10 mouse cellular contexts compared by ENCODE assay signal in the genomic region with DNA sequence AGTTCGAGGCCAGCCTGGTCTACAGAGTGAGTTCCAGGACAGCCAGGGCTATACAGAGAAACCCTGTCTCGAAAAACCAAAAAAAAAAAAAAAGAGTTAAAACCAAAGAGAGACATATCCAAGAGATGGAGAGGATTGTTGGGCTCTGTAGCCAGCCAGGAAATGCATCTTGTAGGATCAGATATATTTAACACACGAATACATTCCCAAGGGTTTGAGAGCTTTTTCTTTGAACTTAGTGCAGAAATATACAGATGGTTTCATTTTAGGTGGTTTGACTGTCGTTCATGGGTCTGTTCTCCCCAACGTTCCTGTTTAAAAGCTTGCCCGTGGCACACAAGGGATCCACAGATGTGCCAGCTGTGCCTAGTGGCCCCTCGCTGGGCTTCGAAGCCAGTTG. TPM values are rescaled to one million over a fixed set of nuclear protein-coding genes. Genes with fewer than 3 reads are reported as not detected.
DNase-seq lines count a peak whose midpoint lies in the region; ATAC-seq and TF ChIP-seq lines count a peak whose summit lies in the region.
"Had no signal": no experiment of that assay in that cellular context is flagged by ENCODE, and none has a peak within 500 bp of the region (broad histone marks: within the 10 kb centered on the region; RNA-seq: fewer than 3 reads in every experiment).

No protein-coding gene starts in this region.

- no peak for TF ChIP-seq POLR2A in limb, embryonic 14.5 days (IDR thresholded peaks at IDR 0.05; ENCODE audit: borderline replicate concordance, extremely low read depth, insufficient read depth, insufficient read length)

- H3K27me3 ChIP-seq in lung, embryonic 16.5 days (ENCODE audit: control insufficient read depth, insufficient read depth, low read depth, low read length) = no peaks in the 10 kb centered on the region
- H3K27me3 ChIP-seq in forebrain, postnatal 0 days (ENCODE audit: insufficient read depth, low read length) = no peaks in the 10 kb centered on the region
- no peaks in the 10 kb centered on the region for H3K27me3 ChIP-seq in limb, embryonic 14.5 days (ENCODE audit: control insufficient read depth, insufficient read depth, low read length)
- no peaks in the 10 kb centered on the region for H3K27me3 ChIP-seq in stomach, embryonic 15.5 days (replicated peaks)
- H3K27me3 ChIP-seq: Patski had no signal

- no peak overlapping the region for H3K4me2 ChIP-seq in lung, embryonic 16.5 days (ENCODE audit: low read depth, low read length)
- no peak overlapping the region for H3K4me2 ChIP-seq in forebrain, postnatal 0 days (ENCODE audit: low read depth)
- H3K4me2 ChIP-seq in limb, embryonic 14.5 days (replicated peaks; ENCODE audit: low read depth, low read length, severe bottlenecking) = no peak overlapping the region; the same call in 1 of the 2 replicates
- no peak overlapping the region for H3K4me2 ChIP-seq in stomach, embryonic 15.5 days

- no peak for DNase-seq in lung, postnatal 36 days
- no peak for DNase-seq in forebrain, postnatal 0 days
- peak; percentile 56 for DNase-seq in limb, embryonic 14.5 days (ENCODE audit: low spot score)
- DNase-seq in lung, postnatal 14 days = no peak
- DNase-seq: kidney, adult 18-20 months; thymus, postnatal 14 days had no signal

- 62% methylated on average over 7 of the region's 8 CpGs for WGBS in lung, embryonic 16.5 days
- WGBS in forebrain, postnatal 0 days = 61% methylated on average over 8 of the region's 8 CpGs
- WGBS in limb, embryonic 14.5 days = 25% methylated on average over 7 of the region's 8 CpGs
- WGBS in stomach, embryonic 15.5 days = 52% methylated on average over 8 of the region's 8 CpGs

- ATAC-seq in lung, embryonic 16.5 days (ENCODE audit: low read depth) = no peak
- no peak for ATAC-seq in forebrain, postnatal 0 days
- no peak for ATAC-seq in limb, embryonic 14.5 days (ENCODE audit: low FRiP score, low read depth)
- ATAC-seq in stomach, embryonic 15.5 days (ENCODE audit: insufficient read depth, low FRiP score, low read depth) = no peak
- no peak for ATAC-seq in megakaryocyte progenitor cell, adult 5-6 weeks (replicated peaks; ENCODE audit: poor library complexity)
- ATAC-seq: Patski had no signal

- 0 out of 2 replicates have a peak overlapping the region, but pooled peaks have one; percentile 21 for H3K9ac ChIP-seq in lung, embryonic 16.5 days (ENCODE audit: low read length)
- no peak overlapping the region for H3K9ac ChIP-seq in forebrain, postnatal 0 days
- H3K9ac ChIP-seq in limb, embryonic 14.5 days (ENCODE audit: low read depth, low read length, severe bottlenecking) = no peak overlapping the region
- H3K9ac ChIP-seq in stomach, embryonic 15.5 days = no peak overlapping the region

- TF ChIP-seq CTCF in forebrain, postnatal 0 days (IDR thresholded peaks at IDR 0.05; ENCODE audit: low read depth) = no peak

- no peak overlapping the region for H3K4me3 ChIP-seq in lung, embryonic 16.5 days (ENCODE audit: low read length)
- H3K4me3 ChIP-seq in forebrain, postnatal 0 days (ENCODE audit: low read depth, low read length) = no peak overlapping the region
- H3K4me3 ChIP-seq in limb, embryonic 14.5 days (replicated peaks; ENCODE audit: low read length) = no peak overlapping the region
- H3K4me3 ChIP-seq in stomach, embryonic 15.5 days (replicated peaks) = no peak overlapping the region

- peaks cover 51% of the 10 kb centered on the region for H3K4me1 ChIP-seq in lung, embryonic 16.5 days (replicated peaks; ENCODE audit: control insufficient read depth, insufficient read depth, low read length)
- peaks cover 15% of the 10 kb centered on the region for H3K4me1 ChIP-seq in forebrain, postnatal 0 days (ENCODE audit: insufficient read depth)
- peaks cover 51% of the 10 kb centered on the region for H3K4me1 ChIP-seq in limb, embryonic 14.5 days (ENCODE audit: control insufficient read depth, insufficient read depth, low read length)
- H3K4me1 ChIP-seq in stomach, embryonic 15.5 days = peaks cover 50% of the 10 kb centered on the region

- H3K9me3 ChIP-seq in lung, embryonic 16.5 days (ENCODE audit: control insufficient read depth, low read length) = no peaks in the 10 kb centered on the region
- H3K9me3 ChIP-seq in forebrain, postnatal 0 days (ENCODE audit: low read length) = no peaks in the 10 kb centered on the region
- H3K9me3 ChIP-seq in limb, embryonic 14.5 days (ENCODE audit: control insufficient read depth, low read length) = no peaks in the 10 kb centered on the region
- H3K9me3 ChIP-seq in stomach, embryonic 15.5 days = no peaks in the 10 kb centered on the region

- no peaks in the 10 kb centered on the region for H3K36me3 ChIP-seq in lung, embryonic 16.5 days (ENCODE audit: control insufficient read depth, insufficient read depth, low read length)
- H3K36me3 ChIP-seq in forebrain, postnatal 0 days (ENCODE audit: insufficient read depth) = no peaks in the 10 kb centered on the region
- H3K36me3 ChIP-seq in limb, embryonic 14.5 days (ENCODE audit: control insufficient read depth, insufficient read depth, low read length) = no peaks in the 10 kb centered on the region
- no peaks in the 10 kb centered on the region for H3K36me3 ChIP-seq in stomach, embryonic 15.5 days

- peak overlapping the region; percentile 34; the same call in 1 of the 2 replicates for H3K27ac ChIP-seq in lung, embryonic 16.5 days (ENCODE audit: low read length)
- H3K27ac ChIP-seq in forebrain, postnatal 0 days (ENCODE audit: low read depth, low read length) = peak overlapping the region; percentile 73
- peak overlapping the region; percentile 80 for H3K27ac ChIP-seq in limb, embryonic 14.5 days (replicated peaks; ENCODE audit: low read depth, low read length)
- peak overlapping the region; percentile 45 for H3K27ac ChIP-seq in stomach, embryonic 15.5 days

RNA-seq across cellular contexts. Expression of gene Abhd2, which starts 39.2 kb away (rescaled TPM):
- 22.8 and 24.9 TPM in 2 replicates for polyA plus RNA-seq in lung, embryonic 16.5 days (2015; fragmentation: Nextera tagmentation; extraction: Ambion mirVana)
- 66.8 and 88.0 TPM in 2 replicates for total RNA-seq in forebrain, postnatal 0 days (2014; rRNA removed)
- polyA plus RNA-seq in forebrain, postnatal 0 days (2015; fragmentation: Nextera tagmentation; extraction: Ambion mirVana) = 22.5 and 26.0 TPM in 2 replicates
- polyA plus RNA-seq in limb, embryonic 14.5 days (2012; rRNA removed) = 7.8 and 9.5 TPM in 2 replicates
- polyA plus RNA-seq in limb, embryonic 14.5 days (2014; fragmentation: Nextera tagmentation; extraction: Ambion mirVana) = 10.9 and 13.0 TPM in 2 replicates
- polyA plus RNA-seq in stomach, embryonic 15.5 days (2015; fragmentation: Nextera tagmentation; extraction: Ambion mirVana) = 12.0 and 13.2 TPM in 2 replicates
- total RNA-seq in megakaryocyte progenitor cell, adult 5-6 weeks (2015) = 58.0 and 60.4 TPM in 2 replicates
- 28.3 and 30.2 TPM in 2 replicates for total RNA-seq in megakaryocyte progenitor cell, adult 5-6 weeks (2017)
